Mouse (Mus musculus): ENCODE results near the gene Ybx2.
"Not testable (repeated sequence)": the region's sequence is repeated elsewhere in the genome, so short reads cannot be mapped to it uniquely, and the experiment has no call there.

Gene Ybx2

GRCm38 (mm10) chr11:69936714-69937347 lies 1.2 kb downstream of the Ybx2 start:
- no peak for DNase-seq

DNA sequence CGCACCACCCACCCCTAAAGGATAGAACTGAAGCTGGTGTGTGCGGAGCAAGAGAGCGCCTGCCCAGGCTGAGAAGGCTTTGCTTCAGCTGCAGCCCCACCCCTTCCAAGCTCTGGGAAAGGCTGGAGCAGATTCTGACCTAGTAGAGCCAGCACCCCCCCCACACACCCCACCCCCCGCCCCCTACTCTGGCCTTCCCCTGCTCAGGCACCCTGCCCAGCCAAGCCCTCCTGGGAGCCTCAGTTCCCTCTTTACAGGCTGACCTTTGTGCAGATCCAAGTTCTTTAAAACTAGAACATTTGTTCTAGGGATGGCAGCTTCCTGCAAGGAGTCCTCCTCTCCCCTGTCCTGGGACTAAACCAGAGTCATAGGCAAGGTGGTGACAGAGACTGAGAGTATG lies 1.8 kb downstream of the Ybx2 start:
- no peak for DNase-seq

- no peak for DNase-seq
Observed at GRCm38 (mm10) chr11:69937834-69938233, 2.2 kb downstream of the Ybx2 start.

- DNase-seq = no peak
Observed at GRCm38 (mm10) chr11:69938401-69938979, 2.9 kb downstream of the Ybx2 start.

DNA sequence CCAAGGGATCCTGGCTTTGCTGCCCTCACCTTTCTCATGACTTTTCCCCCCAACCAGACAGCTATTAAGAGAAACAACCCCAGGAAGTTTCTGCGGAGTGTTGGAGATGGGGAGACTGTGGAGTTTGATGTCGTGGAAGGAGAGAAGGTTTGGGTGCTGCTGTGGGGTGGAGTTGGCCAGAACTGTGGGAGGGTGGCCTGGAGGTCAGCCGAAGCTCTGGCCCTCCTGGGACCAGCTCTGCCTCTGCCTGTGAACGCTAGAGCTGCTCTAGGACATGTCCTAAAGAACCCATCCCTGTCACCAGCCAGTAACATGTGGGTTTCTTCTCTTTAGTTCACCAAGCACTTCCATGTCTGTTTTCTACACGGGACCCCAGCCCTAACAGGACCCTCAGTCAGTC lies 3.6 kb downstream of the Ybx2 start:
- no peak for DNase-seq

- DNase-seq = no peak
Observed at GRCm38 (mm10) chr11:69939731-69940130, 4.1 kb downstream of the Ybx2 start.

DNA sequence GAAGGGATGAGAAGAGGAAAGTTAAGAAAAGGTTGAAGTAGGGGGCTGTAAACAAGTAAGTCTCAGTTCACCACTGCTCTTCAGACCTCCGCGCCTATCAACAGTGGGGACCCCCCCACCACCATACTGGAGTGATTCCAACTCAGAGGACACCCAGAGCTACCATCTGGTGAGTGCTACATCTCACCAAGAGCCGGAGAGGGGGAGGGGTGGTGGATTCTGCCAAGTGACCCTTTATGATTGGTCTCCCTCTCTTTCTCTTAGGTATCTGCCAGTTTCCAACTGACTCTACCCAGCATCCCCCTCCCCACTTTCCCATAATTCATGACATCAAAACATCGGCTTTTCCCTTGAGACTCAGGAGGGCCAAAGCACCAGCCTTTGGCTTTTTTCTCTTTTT lies 5.4 kb downstream of the Ybx2 start:
- DNase-seq = no peak

DNA sequence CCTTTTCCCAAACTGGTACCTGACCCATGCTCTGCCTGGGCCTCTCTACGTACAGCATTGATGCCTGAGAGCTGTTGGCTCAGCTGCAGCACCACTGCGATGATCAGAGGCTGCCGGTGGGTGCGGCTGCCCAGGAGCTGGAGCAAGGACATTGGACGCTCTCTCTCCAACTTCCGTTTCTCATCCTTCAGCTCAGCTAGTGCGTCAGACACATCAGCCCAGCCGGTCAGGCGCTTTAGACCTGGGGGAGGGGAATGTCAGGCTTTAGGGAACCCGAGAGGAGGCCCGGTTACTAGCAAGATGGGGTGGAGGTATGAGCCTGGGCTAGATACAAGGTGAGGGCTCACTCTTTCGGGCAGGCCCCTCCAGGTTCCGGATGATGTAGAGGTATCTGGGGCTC lies 9.6 kb downstream of the Ybx2 start:
- DNase-seq = no peak

- DNase-seq = no peak
Observed at GRCm38 (mm10) chr11:69945997-69946891, 10.6 kb downstream of the Ybx2 start.

DNA sequence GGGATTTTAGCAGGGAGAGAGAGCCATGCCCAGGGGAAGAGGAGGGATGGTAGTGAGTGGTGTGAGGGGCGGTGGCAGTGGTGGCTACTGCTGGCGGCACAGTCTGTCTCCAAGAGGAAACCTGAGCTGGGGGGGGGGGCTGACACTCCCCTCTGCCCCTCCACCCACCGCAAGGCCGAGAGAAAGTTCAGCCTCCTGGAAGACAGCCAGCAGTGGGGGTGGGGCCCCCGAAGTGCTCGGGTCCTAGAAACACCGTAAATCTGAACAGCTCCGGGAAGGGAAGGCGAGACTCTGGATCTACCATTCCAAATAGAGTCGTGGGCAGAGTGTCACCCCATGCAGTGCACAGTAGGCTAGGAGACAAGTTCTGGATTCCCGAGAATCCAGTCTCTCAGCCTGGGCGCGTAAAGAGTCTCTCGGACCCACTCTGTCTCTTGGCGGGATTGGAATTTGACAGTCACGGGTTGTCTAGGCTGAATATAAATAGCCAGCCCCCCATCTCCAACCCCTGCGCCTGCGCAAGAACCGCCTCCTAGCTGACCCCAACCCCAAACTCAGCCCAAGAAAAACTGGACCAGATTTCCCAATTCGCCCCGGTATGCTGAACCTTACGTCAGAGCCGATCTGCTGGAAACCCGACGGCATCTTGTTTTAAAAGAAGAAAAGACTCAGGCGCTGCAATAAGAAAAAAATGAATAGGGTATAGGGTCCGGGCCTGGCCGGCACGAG lies 11.9 kb downstream of the Ybx2 start:
- no peak for DNase-seq

GRCm38 (mm10) chr11:69948066-69948762 lies 12.6 kb downstream of the Ybx2 start, which contains the start of gene Slc2a4:
Slc2a4 (minus strand) TSS chr11:69948188.
- DNase-seq = peak; percentile 97

DNA sequence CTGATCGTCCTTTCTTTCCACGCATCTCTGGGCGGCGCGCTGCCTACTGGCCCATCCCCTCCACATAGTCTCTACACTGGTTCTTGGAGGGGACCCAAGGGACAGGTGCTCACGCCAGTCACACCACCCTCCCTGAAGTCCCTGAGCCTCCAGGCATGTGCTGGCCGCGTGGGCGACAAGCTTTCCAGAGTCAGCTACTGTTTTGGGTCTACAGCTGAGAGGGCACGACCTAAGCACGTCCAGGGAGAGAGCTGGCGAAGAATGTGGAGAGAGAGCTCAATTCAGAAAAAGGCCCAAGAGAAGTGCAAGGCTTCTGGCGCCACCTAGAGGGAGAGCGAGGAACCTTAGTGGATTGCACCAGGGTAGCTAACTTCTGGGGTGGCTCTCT lies 13.2 kb downstream of the Ybx2 start:
- peak; percentile 88 for DNase-seq

DNA sequence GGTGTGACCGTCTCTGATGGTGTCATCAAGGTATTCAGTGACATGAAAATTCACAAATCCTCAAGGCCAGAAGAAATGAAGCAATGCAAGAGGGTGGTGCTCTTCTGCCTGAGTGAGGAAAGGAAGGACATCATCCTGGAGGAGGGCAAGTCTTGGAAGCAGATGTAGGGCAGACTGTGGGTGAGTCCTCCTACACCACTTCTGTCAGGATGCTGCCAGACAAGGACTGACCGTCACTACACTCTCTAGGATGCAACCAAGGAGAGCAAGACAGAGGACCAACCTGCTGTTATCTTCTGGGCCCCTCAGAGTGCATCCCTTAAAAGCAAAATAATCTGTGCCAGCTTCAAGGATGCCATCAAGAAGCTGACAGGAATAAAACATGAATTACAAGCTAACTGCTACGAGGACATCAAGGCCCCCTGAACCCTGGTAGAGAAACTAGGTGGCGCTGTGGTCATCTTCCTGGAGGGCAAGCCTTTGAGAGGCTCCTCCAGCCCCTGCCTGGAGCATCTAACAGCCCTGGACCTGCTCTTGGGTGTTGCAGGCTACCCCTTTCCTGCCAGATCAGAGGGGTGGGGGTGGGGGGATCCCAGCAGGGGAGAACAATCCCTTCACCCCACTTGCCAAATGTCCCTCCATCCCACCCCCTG lies 15.3 kb downstream of the Ybx2 start:
- DNase-seq = peak; percentile 51

- no peak for DNase-seq
Observed at GRCm38 (mm10) chr11:69952274-69952673, 16.7 kb downstream of the Ybx2 start.

DNA sequence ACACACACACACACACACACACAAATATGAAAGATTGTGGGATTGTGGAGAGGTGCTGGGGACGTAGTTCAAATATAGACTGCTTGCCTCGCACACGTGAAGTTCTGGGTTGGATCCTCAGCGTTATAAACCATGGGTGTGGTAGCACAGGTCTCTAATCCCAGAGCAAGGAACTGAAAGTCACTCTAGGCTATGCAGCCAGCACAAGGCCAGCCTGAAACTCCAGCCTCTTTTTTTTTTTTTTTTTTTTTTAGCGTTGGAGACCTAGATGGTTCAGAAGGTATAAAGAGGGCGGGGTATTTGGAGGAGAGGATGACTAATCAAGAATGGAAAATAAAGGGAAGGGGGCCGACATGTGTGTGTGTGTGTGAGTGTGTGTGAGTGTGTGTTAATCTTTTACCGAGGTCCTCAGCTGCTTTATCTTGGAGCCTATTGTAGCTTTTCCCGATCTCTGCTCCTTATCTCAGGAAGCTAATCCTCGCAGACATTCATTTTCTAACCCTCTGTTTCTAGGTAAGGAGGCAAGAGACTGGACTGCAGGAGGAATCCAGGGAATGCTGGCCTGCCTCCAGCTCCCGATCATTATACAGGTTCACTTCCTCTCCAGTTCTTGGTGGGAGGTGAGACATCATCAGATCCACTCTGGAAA lies 17.8 kb downstream of the Ybx2 start:
- DNase-seq = no peak

GRCm38 (mm10) chr11:69955618-69956017 lies 20.0 kb downstream of the Ybx2 start:
- not testable (repeated sequence) for DNase-seq

- DNase-seq = peak; percentile 33
Observed at GRCm38 (mm10) chr11:69956218-69956617, 20.6 kb downstream of the Ybx2 start.

DNA sequence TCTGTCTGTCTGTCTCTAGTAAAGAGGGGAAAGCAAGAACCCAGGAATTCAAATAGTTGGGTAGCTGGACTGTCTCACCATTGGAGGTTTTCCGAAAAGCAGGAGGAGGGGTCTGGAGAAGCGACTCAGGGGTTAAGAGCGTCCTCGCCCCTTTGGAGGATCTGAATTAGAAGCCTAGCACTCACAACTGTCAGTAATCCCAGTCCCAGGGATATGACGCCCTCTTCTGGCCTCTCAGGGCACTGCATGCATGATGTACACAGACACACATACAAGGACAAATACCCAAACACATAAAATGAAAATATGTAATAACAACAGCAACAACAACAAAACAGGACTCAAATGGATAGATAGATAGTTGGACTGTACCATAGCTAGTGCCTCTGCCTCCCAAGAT lies 25.0 kb downstream of the Ybx2 start:
- no peak for DNase-seq

GRCm38 (mm10) chr11:69961841-69962240 lies 26.2 kb downstream of the Ybx2 start:
- DNase-seq = no peak

- no peak for DNase-seq
Observed at GRCm38 (mm10) chr11:69964650-69965270, 29.2 kb downstream of the Ybx2 start, which contains the start of gene Cldn7. Cldn7 (plus strand) TSS chr11:69964779.

Measured in thymus, postnatal 14 days (tissue).